Mouse (Mus musculus) layer of hippocampus, postnatal 36 days (tissue): ENCODE measurements at regions not wholly inside any gene's neighbourhood (a gene's known extent, or its start where the extent isn't known, plus 50 kb on each side); places are given as distances from the start of the nearest gene placed in this dataset.

Experiments used
- DNase-seq, 2 experiments: peaks; one replicate each; pipeline ENCODE4 v3.0.0; 2022

- no peak for DNase-seq
Observed at GRCm38 (mm10) chr6:96053476-96053875, 59.5 kb upstream of the Fam19a1 start.

GRCm38 (mm10) chr6:96057011-96057410 lies 55.9 kb upstream of the Fam19a1 start:
- DNase-seq = no peak

DNA sequence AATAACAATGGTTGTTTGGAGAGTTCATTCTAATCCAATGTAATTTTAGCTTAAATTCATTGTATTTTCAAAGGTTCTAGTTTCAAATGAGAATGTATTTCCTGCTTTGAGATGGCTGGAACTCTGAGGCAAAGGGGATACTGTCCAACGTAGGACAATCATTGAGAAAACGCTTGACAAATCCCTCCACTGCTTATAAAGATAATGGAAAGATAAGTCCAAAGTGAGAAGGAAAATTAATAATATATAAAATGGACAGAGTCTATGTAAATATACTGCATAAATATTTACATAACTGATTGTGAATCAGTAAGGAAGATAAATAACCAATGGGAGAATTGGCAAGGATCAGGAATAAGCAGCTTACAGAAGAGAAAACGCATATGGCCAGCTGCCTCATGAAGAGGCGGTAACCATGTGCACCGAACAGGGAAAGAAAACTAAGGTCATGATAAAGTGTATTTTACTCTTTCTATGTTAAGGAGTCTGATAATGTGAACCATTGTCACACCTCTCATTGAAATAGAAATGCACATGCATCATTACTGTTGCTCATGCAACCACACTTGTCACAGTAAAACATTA lies 55.3 kb upstream of the Fam19a1 start:
- no peak for DNase-seq

DNA sequence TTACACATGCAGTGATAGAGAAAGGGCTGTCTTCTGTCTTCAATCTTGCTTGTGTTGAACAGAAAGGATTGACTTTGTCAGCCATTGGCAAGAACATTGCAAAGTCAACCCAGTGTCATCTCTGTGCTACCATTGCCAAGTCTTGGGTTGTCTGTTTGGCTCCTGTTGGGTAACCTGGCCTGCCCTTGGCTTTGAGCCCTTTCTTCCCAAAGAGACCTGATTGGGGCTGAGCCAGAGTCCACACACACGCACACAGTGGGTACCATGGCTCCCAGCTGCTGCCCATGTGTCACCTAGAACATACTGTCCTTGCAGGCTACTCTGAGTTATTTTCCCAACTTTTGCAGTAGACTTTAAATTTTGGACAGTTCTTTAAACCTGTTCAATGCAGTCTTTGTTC lies 51.0 kb upstream of the Fam19a1 start:
- no peak for DNase-seq
